ENCODE assay signal across 9 mouse cellular contexts in genomic region chr11:78399680-78400079, GRCm38 (mm10). TPM values are rescaled to one million over a fixed set of nuclear protein-coding genes. Genes with fewer than 3 reads are reported as not detected.
DNase-seq lines count a peak whose midpoint lies in the region; ATAC-seq and TF ChIP-seq lines count a peak whose summit lies in the region.
"Had no signal": no experiment of that assay in that cellular context is flagged by ENCODE, and none has a peak within 500 bp of the region (broad histone marks: within the 10 kb centered on the region; RNA-seq: fewer than 3 reads in every experiment).

No protein-coding gene starts in this region.

- H3K36me3 ChIP-seq in forebrain, postnatal 0 days (ENCODE audit: insufficient read depth): no peaks in the 10 kb centered on the region
- no peaks in the 10 kb centered on the region for H3K36me3 ChIP-seq in forebrain, embryonic 16.5 days (ENCODE audit: control insufficient read depth, insufficient read depth)
- H3K36me3 ChIP-seq in myocyte (ENCODE audit: control insufficient read depth, insufficient read depth): no peaks in the 10 kb centered on the region
- no peaks in the 10 kb centered on the region for H3K36me3 ChIP-seq in testis, adult 2 months (ENCODE audit: control insufficient read depth, insufficient read depth, low read length)
- H3K36me3 ChIP-seq: neural tube, embryonic 12.5 days had no signal

- H3K9me3 ChIP-seq in forebrain, postnatal 0 days (ENCODE audit: low read length): no peaks in the 10 kb centered on the region
- H3K9me3 ChIP-seq in forebrain, embryonic 16.5 days (ENCODE audit: control insufficient read depth, low read length): no peaks in the 10 kb centered on the region
- H3K9me3 ChIP-seq: neural tube, embryonic 12.5 days had no signal

- TF ChIP-seq CTCF in forebrain, postnatal 0 days (IDR thresholded peaks at IDR 0.05; ENCODE audit: low read depth): peak; percentile 98
- peak; percentile 58; the same call in 1 of the 2 replicates for TF ChIP-seq CTCF in testis, adult 2 months (IDR thresholded peaks at IDR 0.05; ENCODE audit: control insufficient read depth, insufficient read depth, insufficient replicate concordance, low read depth, low read length)

- ATAC-seq in forebrain, postnatal 0 days: peak; percentile 63
- ATAC-seq in forebrain, embryonic 16.5 days: no peak

- H3K4me1 ChIP-seq in forebrain, postnatal 0 days (ENCODE audit: insufficient read depth): 0 out of 2 replicates have a peak, but pooled peaks cover 4% of the 10 kb centered on the region
- peaks cover 5% of the 10 kb centered on the region; the same call in 1 of the 2 replicates for H3K4me1 ChIP-seq in forebrain, embryonic 16.5 days (replicated peaks; ENCODE audit: control insufficient read depth, insufficient read depth, low read length)
- peaks cover 3% of the 10 kb centered on the region; the same call in 1 of the 2 replicates for H3K4me1 ChIP-seq in testis, adult 2 months (ENCODE audit: control insufficient read depth, insufficient read depth, low read length)

- H3K4me3 ChIP-seq in forebrain, postnatal 0 days (ENCODE audit: low read depth, low read length): no peak overlapping the region
- no peak overlapping the region for H3K4me3 ChIP-seq in forebrain, embryonic 16.5 days (replicated peaks; ENCODE audit: low read length)
- no peak overlapping the region for H3K4me3 ChIP-seq in myocyte
- no peak overlapping the region for H3K4me3 ChIP-seq in testis, adult 2 months (ENCODE audit: control insufficient read depth, low read depth, low read length)
- H3K4me3 ChIP-seq: neural tube, embryonic 12.5 days had no signal

- H3K9ac ChIP-seq in forebrain, postnatal 0 days: no peak overlapping the region
- H3K9ac ChIP-seq in forebrain, embryonic 16.5 days (replicated peaks; ENCODE audit: low read depth, low read length): no peak overlapping the region
- H3K9ac ChIP-seq: neural tube, embryonic 12.5 days had no signal

- intact Hi-C loops in left cerebral cortex, postnatal 14 days (cut with DNase I): loop anchor here (1.0 kb wide), 1 partner anchor 39 kb away; no protein-coding TSS in a partner anchor

- WGBS in forebrain, postnatal 0 days: 15% methylated on average over 8 of the region's 8 CpGs
- WGBS in forebrain, embryonic 16.5 days: 17% methylated on average over 8 of the region's 8 CpGs

- H3ac ChIP-seq in myocyte (ENCODE audit: control insufficient read depth, insufficient read length): no peak overlapping the region

- no peak overlapping the region for H3K4me2 ChIP-seq in forebrain, postnatal 0 days (ENCODE audit: low read depth)
- H3K4me2 ChIP-seq in forebrain, embryonic 16.5 days (ENCODE audit: low read length): no peak overlapping the region
- H3K4me2 ChIP-seq in myocyte (ENCODE audit: low read depth): peak overlapping the region; percentile 56
- H3K4me2 ChIP-seq: neural tube, embryonic 12.5 days had no signal

- H3K27me3 ChIP-seq in forebrain, postnatal 0 days (ENCODE audit: insufficient read depth, low read length): no peaks in the 10 kb centered on the region; the same call in 1 of the 2 replicates
- no peaks in the 10 kb centered on the region for H3K27me3 ChIP-seq in forebrain, embryonic 16.5 days (replicated peaks; ENCODE audit: control insufficient read depth, insufficient read depth, low read length)
- peaks cover 5% of the 10 kb centered on the region for H3K27me3 ChIP-seq in myocyte (ENCODE audit: control insufficient read depth, insufficient read depth, insufficient read length)
- no peaks in the 10 kb centered on the region for H3K27me3 ChIP-seq in testis, adult 2 months (ENCODE audit: control insufficient read depth, insufficient read depth, low read length)

- no peaks in the 10 kb centered on the region for H3K79me2 ChIP-seq in myocyte (ENCODE audit: control insufficient read depth, insufficient read depth)

- peak; percentile 88 for DNase-seq in forebrain, postnatal 0 days
- peak; percentile 72 to 77 for DNase-seq in adrenal gland, adult 18-20 months (ENCODE audit: low spot score in 2 of 2)
- DNase-seq in embryo, embryonic 11.5 days (ENCODE audit: low read depth, low spot score): peak; percentile 67
- peak; percentile 63 for DNase-seq in hindlimb bud, embryonic 11.5 days (ENCODE audit: extremely low spot score, low read depth, low spot score)
- peak; percentile 87 to 91 for DNase-seq in left cerebral cortex, postnatal 14 days (ENCODE audit: low spot score in 2 of 2)

- no peak for TF ChIP-seq POLR2A in myocyte (IDR thresholded peaks at IDR 0.05; ENCODE audit: insufficient read length, low read depth)
- no peak for TF ChIP-seq POLR2A in testis, adult 2 months (IDR thresholded peaks at IDR 0.05; ENCODE audit: control insufficient read depth, low read depth, low read length)

- H3K27ac ChIP-seq in forebrain, postnatal 0 days (ENCODE audit: low read depth, low read length): no peak overlapping the region
- no peak overlapping the region for H3K27ac ChIP-seq in forebrain, embryonic 16.5 days (ENCODE audit: low read length)
- no peak overlapping the region for H3K27ac ChIP-seq in testis, adult 2 months (ENCODE audit: control insufficient read depth, insufficient read depth, low read depth, low read length)
- H3K27ac ChIP-seq: neural tube, embryonic 12.5 days had no signal

TF ChIP-seq in myocyte, 11 proteins besides CTCF, POLR2A, EP300 and RAD21:
- no peak for TF ChIP-seq MYOD1 (IDR thresholded peaks at IDR 0.05; ENCODE audit: control insufficient read depth in 1 of 3, insufficient read length in 2 of 3, low read depth in 2 of 3)
- TF ChIP-seq TCF3 (IDR thresholded peaks at IDR 0.05; ENCODE audit: insufficient read length, low read depth): no peak
- no peak for TF ChIP-seq REST (IDR thresholded peaks at IDR 0.05; ENCODE audit: insufficient read depth, insufficient read length)
- TF ChIP-seq MYOG (IDR thresholded peaks at IDR 0.05; ENCODE audit: control insufficient read depth in 1 of 3, insufficient read depth in 1 of 3, insufficient read length in 2 of 3, low read depth in 2 of 3): no peak
- no peak for TF ChIP-seq MAX (IDR thresholded peaks at IDR 0.05; ENCODE audit: low read depth)
- no peak for TF ChIP-seq SRF (IDR thresholded peaks at IDR 0.05; ENCODE audit: control insufficient read depth, insufficient read length, low read depth)
- TF ChIP-seq USF1 (IDR thresholded peaks at IDR 0.05; ENCODE audit: low read depth): no peak
- no peak for TF ChIP-seq CEBPB (IDR thresholded peaks at IDR 0.05; ENCODE audit: insufficient read depth, poor library complexity, severe bottlenecking)
TF ChIP-seq in myocyte: peak in this region for 0.

RNA-seq across cellular contexts. Expression of gene Foxn1, which starts 13.3 kb away (rescaled TPM):
- total RNA-seq in forebrain, postnatal 0 days (2014; rRNA removed): not detected in 2 replicates
- polyA plus RNA-seq in forebrain, postnatal 0 days (2015; fragmentation: Nextera tagmentation; extraction: Ambion mirVana): not detected in 2 replicates
- polyA plus RNA-seq in forebrain, embryonic 16.5 days (2015; fragmentation: Nextera tagmentation; extraction: Ambion mirVana): not detected in 2 replicates
- total RNA-seq in adrenal gland, adult 18-20 months (2021): under 1 TPM; 0.19 to 0.20 TPM
- not detected for total RNA-seq in left cerebral cortex, postnatal 14 days (2021)
- 0.01 TPM for polyA plus RNA-seq in myocyte (2012; fragmentation: generic; extraction: Trizol)
- polyA plus RNA-seq in testis, adult 2 months (2012; rRNA removed): not detected in 2 replicates
- polyA plus RNA-seq: neural tube, embryonic 12.5 days had no signal

RNA-seq across cellular contexts. Expression of gene Slc13a2, which starts 22.3 kb away (rescaled TPM):
- total RNA-seq in forebrain, postnatal 0 days (2014; rRNA removed): not detected in 2 replicates
- not detected in 2 replicates for polyA plus RNA-seq in forebrain, postnatal 0 days (2015; fragmentation: Nextera tagmentation; extraction: Ambion mirVana)
- not detected in 2 replicates for polyA plus RNA-seq in forebrain, embryonic 16.5 days (2015; fragmentation: Nextera tagmentation; extraction: Ambion mirVana)
- total RNA-seq in adrenal gland, adult 18-20 months (2021): not detected
- not detected for total RNA-seq in left cerebral cortex, postnatal 14 days (2021)
- 0.01 TPM for polyA plus RNA-seq in myocyte (2012; fragmentation: generic; extraction: Trizol)
- 2.8 and 3.1 TPM in 2 replicates for polyA plus RNA-seq in testis, adult 2 months (2012; rRNA removed)
- polyA plus RNA-seq: neural tube, embryonic 12.5 days had no signal

RNA-seq across cellular contexts. Expression of gene Unc119, which starts 56.4 kb away (rescaled TPM):
- 86.5 and 99.7 TPM in 2 replicates for total RNA-seq in forebrain, postnatal 0 days (2014; rRNA removed)
- 72.2 and 72.5 TPM in 2 replicates for polyA plus RNA-seq in forebrain, postnatal 0 days (2015; fragmentation: Nextera tagmentation; extraction: Ambion mirVana)
- polyA plus RNA-seq in forebrain, embryonic 16.5 days (2015; fragmentation: Nextera tagmentation; extraction: Ambion mirVana): 68.6 and 69.1 TPM in 2 replicates
- total RNA-seq in adrenal gland, adult 18-20 months (2021): 10 to 100 TPM; 25.8 to 29.0 TPM
- total RNA-seq in left cerebral cortex, postnatal 14 days (2021): 10 to 100 TPM; 28.2 to 30.6 TPM
- 24.8 TPM for polyA plus RNA-seq in myocyte (2012; fragmentation: generic; extraction: Trizol)
- polyA plus RNA-seq in testis, adult 2 months (2012; rRNA removed): 47.2 and 66.7 TPM in 2 replicates
